Mouse (Mus musculus) left cerebral cortex, adult 11 months (tissue): ENCODE results near the gene 1700037C18Rik.

Experiments
- DNase-seq: peaks from one replicate; pipeline ENCODE4 v3.0.0; 2022; ENCODE audit warnings: low spot score

Gene 1700037C18Rik

DNA sequence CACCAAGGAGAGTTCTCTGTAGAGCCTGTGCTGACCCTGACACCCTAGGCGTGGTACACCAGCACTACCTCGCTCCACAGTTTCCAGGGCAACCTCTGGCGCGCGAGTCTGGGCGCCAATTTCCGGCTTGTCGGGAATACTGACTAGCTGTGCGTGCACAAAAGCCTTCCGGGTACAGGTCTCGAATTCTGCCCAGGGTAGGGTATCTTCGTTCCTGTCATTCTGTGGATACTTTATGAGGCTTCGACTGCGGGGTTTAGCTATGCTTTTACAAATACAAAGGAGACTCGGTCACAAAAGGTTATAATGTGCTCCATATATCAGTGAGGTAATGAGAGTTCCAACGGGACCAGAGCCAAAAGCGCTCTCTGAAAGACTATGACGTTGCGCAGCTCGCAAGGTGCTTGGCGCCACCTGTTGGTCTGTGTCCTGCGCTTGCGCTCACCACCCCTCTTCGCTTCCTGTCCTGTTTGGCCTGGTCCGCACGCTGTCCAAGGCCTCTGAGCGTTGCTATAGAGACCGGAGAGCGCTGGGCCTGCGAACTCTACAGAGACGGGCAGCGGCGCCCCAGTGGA lies at the start of gene 1700037C18Rik, which contains the start of gene Cluap1:
1700037C18Rik (minus strand) TSS at position 153 of the 575 bp plus-strand sequence.
Cluap1 (plus strand) TSS at position 265 of the 575 bp plus-strand sequence.
- peak; percentile 92 for DNase-seq

DNA sequence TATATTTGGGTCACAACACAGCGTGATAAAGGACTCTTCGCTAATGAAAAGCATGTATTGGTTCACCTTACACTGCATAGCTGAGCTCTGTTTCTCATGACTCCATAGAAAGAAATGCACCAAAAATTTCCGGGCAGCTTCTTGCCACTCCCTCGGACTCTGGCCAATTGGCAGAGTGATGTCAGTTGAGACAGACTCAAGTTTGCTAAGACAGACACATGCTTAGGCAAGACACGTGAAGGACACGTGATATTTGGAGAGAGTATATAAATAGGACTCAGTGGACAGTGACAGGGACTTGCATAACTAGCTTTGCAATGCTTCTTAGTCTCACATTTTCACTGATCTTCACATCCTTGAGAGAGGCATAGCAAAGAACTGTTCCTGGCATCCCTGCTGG lies 47.9 kb upstream of the 1700037C18Rik start:
- peak; percentile 15 for DNase-seq

DNA sequence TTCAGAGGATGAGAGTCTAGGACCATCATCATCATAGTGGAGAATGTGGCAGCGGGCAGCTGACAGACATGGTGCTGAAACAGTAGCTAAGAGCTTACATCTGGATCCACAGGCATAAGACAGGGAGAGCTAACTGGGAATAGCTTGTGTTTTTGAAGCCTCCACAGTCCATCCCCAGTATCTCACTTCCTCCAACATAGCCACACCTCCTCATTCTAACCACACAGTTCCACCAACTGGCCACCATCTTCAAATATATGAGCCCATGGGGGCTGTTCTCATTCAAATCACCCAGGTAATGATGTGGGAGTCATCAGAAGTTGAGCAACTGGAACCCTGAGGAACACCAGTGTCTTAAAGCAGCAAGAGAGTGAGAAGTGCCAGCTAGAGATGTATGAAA lies 42.7 kb upstream of the 1700037C18Rik start:
- DNase-seq: no peak

- no peak for DNase-seq
Observed at GRCm38 (mm10) chr16:3934701-3935100, 26.2 kb upstream of the 1700037C18Rik start.

- no peak for DNase-seq
Observed at GRCm38 (mm10) chr16:3934091-3934490, 25.6 kb upstream of the 1700037C18Rik start.

GRCm38 (mm10) chr16:3933536-3933935 lies 25.0 kb upstream of the 1700037C18Rik start:
- DNase-seq: no peak

- DNase-seq: no peak
Observed at GRCm38 (mm10) chr16:3929151-3929550, 20.7 kb upstream of the 1700037C18Rik start.

DNA sequence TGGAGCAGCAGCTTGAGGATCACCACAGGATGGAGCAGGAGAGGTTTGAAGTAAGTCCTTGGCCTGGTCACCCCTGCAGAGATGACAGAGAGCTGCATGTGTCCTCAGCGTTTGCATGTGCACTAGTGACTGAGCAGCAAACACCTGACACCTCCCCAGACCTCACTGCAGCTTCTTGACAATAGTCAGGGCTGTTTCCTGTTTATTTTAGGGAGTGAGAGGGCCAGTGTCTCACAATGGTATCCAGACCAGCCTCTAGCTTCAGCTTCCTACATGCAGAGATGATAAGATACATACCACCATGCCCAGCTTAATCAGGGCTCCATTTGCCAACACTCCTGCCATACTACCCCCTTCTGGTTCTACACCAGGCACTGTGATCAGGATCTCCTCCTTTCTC lies 20.1 kb upstream of the 1700037C18Rik start:
- no peak for DNase-seq

GRCm38 (mm10) chr16:3923966-3924365 lies 15.5 kb upstream of the 1700037C18Rik start:
- no peak for DNase-seq

- no peak for DNase-seq
Observed at GRCm38 (mm10) chr16:3923515-3923914, 15.0 kb upstream of the 1700037C18Rik start.

- DNase-seq: no peak
Observed at GRCm38 (mm10) chr16:3920756-3921155, 12.3 kb upstream of the 1700037C18Rik start.

GRCm38 (mm10) chr16:3909118-3909517 lies 629 bp upstream of the 1700037C18Rik start:
- no peak for DNase-seq

DNA sequence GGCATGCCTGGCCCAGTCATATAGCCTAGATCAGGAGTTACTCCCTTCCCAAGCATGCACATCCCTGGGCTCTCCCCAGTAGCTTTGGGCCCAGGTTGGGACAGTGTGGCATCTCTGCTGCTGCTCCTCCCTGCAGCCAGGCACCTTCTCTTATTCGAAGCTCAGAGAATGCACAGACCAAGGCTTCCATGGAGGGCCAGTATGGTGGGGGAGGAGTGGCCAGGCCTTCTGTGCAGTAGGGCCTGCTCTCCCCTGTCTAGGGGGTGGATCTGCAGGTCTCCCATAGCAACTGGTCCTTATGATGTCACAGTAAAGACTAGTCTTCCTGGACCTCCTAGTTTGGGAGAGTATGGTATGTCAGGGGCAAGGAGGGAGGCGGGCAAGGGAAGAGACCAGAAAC lies 1.0 kb downstream of the 1700037C18Rik start:
- no peak for DNase-seq

DNA sequence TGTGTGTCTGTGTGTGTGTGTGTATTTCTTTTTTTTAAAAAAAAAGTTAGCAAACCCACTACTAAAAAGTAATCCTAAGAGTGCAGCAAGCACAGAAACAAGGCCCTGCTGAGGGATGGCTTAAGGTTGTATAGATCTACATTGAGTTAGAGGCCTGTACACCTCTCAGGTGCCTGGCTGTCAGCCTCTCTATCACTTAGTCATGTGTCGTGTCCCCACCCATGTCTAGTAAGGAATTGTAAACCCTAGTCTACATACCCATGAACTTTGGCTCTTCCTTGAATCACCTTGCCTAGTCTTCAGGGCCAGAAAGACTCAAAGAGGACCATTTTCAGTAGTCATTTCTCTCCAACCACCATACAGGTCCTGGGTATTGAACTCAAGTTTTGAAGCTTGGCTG lies 11.9 kb downstream of the 1700037C18Rik start:
- no peak for DNase-seq

DNA sequence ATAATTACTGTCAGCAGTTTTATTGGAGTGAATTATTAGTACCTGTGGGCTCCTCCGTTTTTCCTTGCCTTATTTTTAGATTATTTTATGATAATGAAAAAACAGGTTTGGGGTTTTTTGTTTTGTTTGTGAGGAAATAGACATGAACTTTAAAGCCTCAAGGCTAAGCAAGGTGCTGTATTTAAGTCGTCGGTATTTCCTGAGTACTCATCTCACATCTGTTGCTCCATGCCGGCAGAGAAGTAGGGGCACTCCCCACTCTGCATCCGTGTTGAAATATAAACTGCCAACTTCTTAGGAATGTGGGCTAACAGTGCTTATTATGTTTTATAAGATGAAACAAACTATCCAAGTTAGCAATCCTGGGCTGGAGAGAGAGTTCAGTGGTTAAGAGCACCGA lies 12.4 kb downstream of the 1700037C18Rik start:
- no peak for DNase-seq

DNA sequence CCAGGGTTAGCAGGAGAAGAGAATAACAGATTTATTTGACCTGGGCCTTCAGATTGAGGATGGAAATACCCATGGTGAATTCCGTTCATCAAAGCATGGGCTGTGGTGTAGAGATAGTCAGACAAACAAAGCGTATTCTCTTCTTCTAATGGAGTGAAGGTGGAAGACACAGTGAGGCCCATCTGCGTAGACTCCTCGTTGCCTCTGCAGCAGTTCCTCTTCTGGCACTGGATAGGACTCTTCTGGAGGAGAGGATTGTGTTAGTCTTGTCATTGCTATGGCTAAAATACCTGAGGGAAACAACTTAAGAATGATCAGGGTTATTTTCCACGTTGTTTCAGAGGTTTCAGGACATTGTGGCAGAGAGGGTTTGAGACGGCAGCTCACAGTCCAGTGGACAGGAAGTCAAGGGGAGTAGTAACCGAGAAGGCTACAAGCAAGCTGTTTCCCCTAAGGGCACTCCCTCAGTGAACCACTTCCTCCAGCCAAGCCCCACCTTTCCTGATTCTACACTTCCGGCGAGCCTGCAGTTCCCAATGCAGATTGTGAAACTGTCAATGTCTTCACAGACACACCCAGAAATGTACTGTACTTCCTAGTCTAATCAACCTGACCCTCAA lies 13.2 kb downstream of the 1700037C18Rik start:
- DNase-seq: no peak

DNA sequence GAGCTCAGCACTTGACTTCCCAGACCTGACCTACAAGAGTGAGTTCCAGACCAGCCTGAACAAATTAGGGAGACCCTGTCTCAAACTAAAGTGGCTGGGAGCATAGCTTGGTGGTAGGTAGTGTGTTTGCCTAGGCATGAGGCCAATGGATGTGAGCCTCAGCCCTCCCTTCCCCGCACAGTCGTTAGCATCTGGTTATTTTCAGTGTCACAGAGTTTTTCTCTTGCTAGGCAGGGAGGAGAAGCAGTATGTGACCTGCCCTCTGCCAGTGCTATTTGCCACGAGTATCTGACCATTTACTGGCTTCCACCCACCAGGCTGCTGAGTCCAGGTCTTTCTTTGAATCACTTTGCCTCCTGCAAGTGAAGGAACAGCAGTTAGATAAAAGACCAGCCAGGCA lies 14.8 kb downstream of the 1700037C18Rik start:
- no peak for DNase-seq

GRCm38 (mm10) chr16:3891621-3892295 lies 16.7 kb downstream of the 1700037C18Rik start:
- DNase-seq: no peak

DNA sequence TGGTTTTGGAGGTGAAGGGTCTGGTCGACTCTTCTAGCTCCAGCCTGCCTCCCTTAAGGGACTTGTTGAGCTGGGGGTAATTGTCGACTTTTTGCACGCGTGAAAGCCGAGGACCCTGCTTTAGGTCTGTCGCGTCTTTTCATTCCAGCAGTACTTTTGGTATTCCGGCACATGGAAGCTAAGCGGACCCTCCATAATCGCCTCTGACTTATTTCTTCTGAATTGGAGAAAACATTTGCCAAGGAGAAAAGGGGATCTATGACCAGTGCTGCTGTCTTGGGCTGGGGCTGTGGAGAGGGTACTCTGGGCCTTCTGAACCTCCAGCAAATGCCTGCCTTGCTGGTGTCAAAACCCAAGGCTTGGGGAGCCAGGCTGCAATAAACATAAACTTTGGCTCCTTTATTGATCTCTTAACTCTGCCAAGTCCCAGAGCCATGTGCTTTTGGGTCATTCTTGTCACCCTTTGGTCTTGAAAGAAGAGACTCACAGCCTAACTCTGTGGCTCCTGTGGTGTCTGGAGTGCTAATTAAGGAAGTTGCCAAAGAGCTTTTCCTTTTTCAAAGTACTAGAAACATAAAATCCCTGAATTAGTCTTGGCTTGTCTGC lies 23.3 kb downstream of the 1700037C18Rik start:
- DNase-seq: no peak

- peak; percentile 86 for DNase-seq
Observed at GRCm38 (mm10) chr16:3884201-3885064, 24.1 kb downstream of the 1700037C18Rik start, which contains the start of the genes Zfp597 and Gm20695. Gene Zfp597, minus strand, starts transcription at chr16:3884561. Gene Gm20695, plus strand, starts transcription at chr16:3884648.

- DNase-seq: no peak
Observed at GRCm38 (mm10) chr16:3876346-3876745, 32.1 kb downstream of the 1700037C18Rik start.
